Mouse (Mus musculus) testis, adult 2 months (tissue): Measurements from ENCODE around the gene Cmc2. TPM values are rescaled to one million over a fixed set of nuclear protein-coding genes. Genes with fewer than 3 reads are reported as not detected.

ENCODE experiments used
- H3K27ac ChIP-seq: fragments of 200-500 bp; 2 replicates; pipeline ENCODE4 v1.5.1; 2012; ENCODE audit warnings: low read depth, low read length; ENCODE audit not compliant: control insufficient read depth, insufficient read depth
- H3K27me3 ChIP-seq: fragments of 200-500 bp; 2 replicates; pipeline ENCODE4 v1.6.1; 2012; ENCODE audit warnings: mild to moderate bottlenecking, low read length, moderate library complexity; ENCODE audit not compliant: control insufficient read depth, insufficient read depth
- H3K36me3 ChIP-seq: fragments of 200-500 bp; 2 replicates; pipeline ENCODE4 v1.6.1; 2012; ENCODE audit warnings: mild to moderate bottlenecking, low read length; ENCODE audit not compliant: control insufficient read depth, insufficient read depth
- H3K4me1 ChIP-seq: fragments of 200-500 bp; 2 replicates; pipeline ENCODE4 v1.6.1; 2012; ENCODE audit warnings: low read length; ENCODE audit not compliant: control insufficient read depth, insufficient read depth
- H3K4me3 ChIP-seq: fragments of 200-500 bp; 2 replicates; pipeline ENCODE4 v1.5.1; 2012; ENCODE audit warnings: low read depth, mild to moderate bottlenecking, low read length, moderate library complexity, mixed read lengths; ENCODE audit not compliant: control insufficient read depth
- CTCF ChIP-seq: fragments of 200-500 bp; IDR thresholded peaks from 2 replicates; pipeline ENCODE4 v1.5.1; 2012; ENCODE audit warnings: low read depth, mild to moderate bottlenecking, inconsistent platforms, low read length, moderate library complexity; ENCODE audit not compliant: control insufficient read depth, insufficient read depth, insufficient replicate concordance
- POLR2A ChIP-seq: fragments of 200-500 bp; IDR thresholded peaks from 2 replicates; pipeline ENCODE4 v1.6.1; 2012; ENCODE audit warnings: low read depth, mild to moderate bottlenecking, inconsistent platforms, low read length, moderate library complexity; ENCODE audit not compliant: control insufficient read depth
- polyA plus RNA-seq: library from polyadenylated mRNA; depleted of rRNA; stranded (reverse); fragments of >200 nt; gene quantifications from 2 replicates; pipeline ENCODE4 v1.2.3, GENCODE M21; 2012; rRNA removed

The Cmc2 gene
- polyA plus RNA-seq, 1 experiment: 12.8 TPM

DNA sequence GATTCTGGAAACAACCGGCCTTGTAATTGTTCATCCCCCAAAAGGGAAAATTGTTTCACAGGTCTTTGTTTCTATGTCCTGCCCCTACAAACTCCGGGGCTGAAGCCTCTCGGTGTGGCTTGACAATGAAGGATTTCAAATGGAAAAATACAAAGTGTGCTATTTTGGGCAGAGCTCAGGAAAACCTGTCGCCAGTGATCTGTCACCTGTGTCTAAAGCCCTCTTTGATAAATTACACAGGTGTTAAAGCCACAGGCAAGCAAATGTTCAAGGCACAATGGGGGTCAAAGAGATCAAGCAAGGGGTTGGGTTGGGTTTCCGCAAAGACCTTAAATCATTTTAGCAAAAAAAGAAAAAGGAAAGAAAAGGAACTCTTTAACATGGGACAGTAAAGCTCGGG lies 78.6 kb downstream of the Cmc2 start:
- H3K27me3 ChIP-seq: no peaks in the 10 kb centered on the region
- no peaks in the 10 kb centered on the region for H3K36me3 ChIP-seq
- H3K4me3 ChIP-seq: no peak overlapping the region
- no peaks in the 10 kb centered on the region for H3K4me1 ChIP-seq
- TF ChIP-seq POLR2A (no peak), CTCF (no peak)
- no peak overlapping the region for H3K27ac ChIP-seq

Other genes with a start within 250 kb of the Cmc2 start
- gene Cdyl2, start 188.5 kb downstream of the Cmc2 start, polyA plus RNA-seq: 11.3 and 11.9 TPM in 2 replicates
- 141 TPM in 2 replicates for gene Cenpn, start 275 bp upstream of the Cmc2 start, polyA plus RNA-seq
- gene Atmin, start 21.9 kb upstream of the Cmc2 start, polyA plus RNA-seq: 35.2 and 37.7 TPM in 2 replicates
- 176 and 190 TPM in 2 replicates for gene 1700030J22Rik, start 57.5 kb upstream of the Cmc2 start, polyA plus RNA-seq
- gene Gcsh, start 72.1 kb upstream of the Cmc2 start, polyA plus RNA-seq: 7.3 and 7.6 TPM in 2 replicates
- gene Pkd1l2, start 161.0 kb upstream of the Cmc2 start, polyA plus RNA-seq: 2.9 and 3.1 TPM in 2 replicates
- 31.9 and 38.7 TPM in 2 replicates for gene Bco1, start 174.4 kb upstream of the Cmc2 start, polyA plus RNA-seq
- gene Gan, start 236.7 kb upstream of the Cmc2 start, polyA plus RNA-seq: 3.8 and 4.1 TPM in 2 replicates